Mouse (Mus musculus): ENCODE results near the gene Nadk. TPM values are rescaled to one million over a fixed set of nuclear protein-coding genes. Genes with fewer than 3 reads are reported as not detected.
"Not testable (repeated sequence)": the region's sequence is repeated elsewhere in the genome, so short reads cannot be mapped to it uniquely, and the experiment has no call there.

Nadk gene
- polyA plus RNA-seq, 1 experiment from 2014 or later: 87.0 TPM

- DNase-seq (ENCODE audit: low read depth, low spot score) (no peak), ATAC-seq (no peak)
- ChIA-PET CTCF (interaction anchor here (2.7 kb wide), 1 partner anchor 89 kb away, joined by 11 read pairs; no protein-coding TSS in a partner anchor), POLR2A (no interaction called here)
- no peak for TF ChIP-seq CTCF (IDR thresholded peaks at IDR 0.05)
- in situ Hi-C loops (cut with MboI; ENCODE audit: low pct_unique_long_range_greater_than_20kb): loop anchor here (5.0 kb wide), 2 partner anchors 88 to 203 kb away; no protein-coding TSS in a partner anchor
- H3K27me3 ChIP-seq: no peaks in the 10 kb centered on the region
Measured at GRCm38 (mm10) chr4:155569818-155570217, 7.6 kb downstream of the Nadk start.

- in situ Hi-C loops (cut with MboI; ENCODE audit: low pct_unique_long_range_greater_than_20kb); ATAC-seq; DNase-seq (ENCODE audit: low read depth, low spot score); H3K27me3 ChIP-seq; POLR2A ChIA-PET: not testable (repeated sequence)
- CTCF ChIA-PET: interaction anchor here (2.7 kb wide), 1 partner anchor 90 kb away, joined by 11 read pairs; no protein-coding TSS in a partner anchor
Measured at GRCm38 (mm10) chr4:155570315-155570714, 8.1 kb downstream of the Nadk start.

- DNase-seq (ENCODE audit: low read depth, low spot score) (no peak), ATAC-seq (no peak)
- in situ Hi-C loops (cut with MboI; ENCODE audit: low pct_unique_long_range_greater_than_20kb): no loop called here
- ChIA-PET POLR2A (no interaction called here), CTCF (interaction anchor here (1.3 to 2.7 kb wide), 2 partner anchors 9 to 91 kb away, joined by 5 to 11 read pairs; no protein-coding TSS in a partner anchor)
- H3K27me3 ChIP-seq: no peaks in the 10 kb centered on the region
- no peak for TF ChIP-seq CTCF (IDR thresholded peaks at IDR 0.05)
Measured at GRCm38 (mm10) chr4:155571442-155571841, 9.3 kb downstream of the Nadk start.

GRCm38 (mm10) chr4:155573155-155573554 is 11.0 kb downstream of the Nadk start:
- TF ChIP-seq CTCF (IDR thresholded peaks at IDR 0.05): no peak
- ChIA-PET POLR2A (interaction anchor here (0.6 kb wide), 1 partner anchor 54 kb away, joined by 4 read pairs; no protein-coding TSS in a partner anchor), CTCF (interaction anchor here (1.3 kb wide), 1 partner anchor 8 kb away, joined by 3 read pairs; no protein-coding TSS in a partner anchor)
- no peak for DNase-seq (ENCODE audit: low read depth, low spot score)
- ATAC-seq: no peak
- H3K27me3 ChIP-seq: no peaks in the 10 kb centered on the region
- in situ Hi-C loops (cut with MboI; ENCODE audit: low pct_unique_long_range_greater_than_20kb): no loop called here

GRCm38 (mm10) chr4:155573876-155574275 is 11.7 kb downstream of the Nadk start:
- in situ Hi-C loops (cut with MboI; ENCODE audit: low pct_unique_long_range_greater_than_20kb): no loop called here
- ChIA-PET CTCF (interaction anchor here (1.3 kb wide), 1 partner anchor 9 kb away, joined by 3 read pairs; no protein-coding TSS in a partner anchor), POLR2A (no interaction called here)
- DNase-seq (ENCODE audit: low read depth, low spot score) (no peak), ATAC-seq (no peak)
- no peak for TF ChIP-seq CTCF (IDR thresholded peaks at IDR 0.05)
- H3K27me3 ChIP-seq: no peaks in the 10 kb centered on the region

- in situ Hi-C loops (cut with MboI; ENCODE audit: low pct_unique_long_range_greater_than_20kb): no loop called here
- no peak for DNase-seq (ENCODE audit: low read depth, low spot score)
- no peak for TF ChIP-seq CTCF (IDR thresholded peaks at IDR 0.05)
- no peak for ATAC-seq
- ChIA-PET POLR2A (no interaction called here), CTCF (no interaction called here)
- H3K27me3 ChIP-seq: no peaks in the 10 kb centered on the region
Measured at GRCm38 (mm10) chr4:155574931-155575330, 12.8 kb downstream of the Nadk start.

GRCm38 (mm10) chr4:155575521-155575920 is 13.3 kb downstream of the Nadk start:
- H3K27me3 ChIP-seq: no peaks in the 10 kb centered on the region
- ATAC-seq: no peak
- ChIA-PET CTCF (no interaction called here), POLR2A (no interaction called here)
- no peak for DNase-seq (ENCODE audit: low read depth, low spot score)
- in situ Hi-C loops (cut with MboI; ENCODE audit: low pct_unique_long_range_greater_than_20kb): no loop called here
- no peak for TF ChIP-seq CTCF (IDR thresholded peaks at IDR 0.05)

- no peaks in the 10 kb centered on the region for H3K27me3 ChIP-seq
- no peak for ATAC-seq
- ChIA-PET POLR2A (interaction anchor here (0.9 kb wide), 1 partner anchor 96 kb away, joined by 3 read pairs; no protein-coding TSS in a partner anchor), CTCF (interaction anchor here (1.5 kb wide), 1 partner anchor 95 kb away, joined by 3 read pairs; no protein-coding TSS in a partner anchor)
- no peak for DNase-seq (ENCODE audit: low read depth, low spot score)
- no peak for TF ChIP-seq CTCF (IDR thresholded peaks at IDR 0.05)
- in situ Hi-C loops (cut with MboI; ENCODE audit: low pct_unique_long_range_greater_than_20kb): no loop called here
Measured at GRCm38 (mm10) chr4:155577132-155577531, 15.0 kb downstream of the Nadk start.

GRCm38 (mm10) chr4:155577741-155578140 is 15.6 kb downstream of the Nadk start:
- ATAC-seq: no peak
- POLR2A ChIA-PET: interaction anchor here (0.9 kb wide), 1 partner anchor 96 kb away, joined by 3 read pairs; no protein-coding TSS in a partner anchor
- in situ Hi-C loops (cut with MboI; ENCODE audit: low pct_unique_long_range_greater_than_20kb): no loop called here
- no peaks in the 10 kb centered on the region for H3K27me3 ChIP-seq
- no peak for DNase-seq (ENCODE audit: low read depth, low spot score)
- no peak for TF ChIP-seq CTCF (IDR thresholded peaks at IDR 0.05)
- CTCF ChIA-PET: interaction anchor here (1.5 kb wide), 1 partner anchor 96 kb away, joined by 3 read pairs; no protein-coding TSS in a partner anchor

GRCm38 (mm10) chr4:155578336-155579125 is 16.4 kb downstream of the Nadk start:
- no peak for TF ChIP-seq CTCF (IDR thresholded peaks at IDR 0.05)

GRCm38 (mm10) chr4:155580420-155580819 is 18.2 kb downstream of the Nadk start:
- no peak for TF ChIP-seq CTCF (IDR thresholded peaks at IDR 0.05)
- POLR2A ChIA-PET: no interaction called here
- ATAC-seq (no peak), DNase-seq (ENCODE audit: low read depth, low spot score) (no peak)
- in situ Hi-C loops (cut with MboI; ENCODE audit: low pct_unique_long_range_greater_than_20kb): no loop called here
- no peaks in the 10 kb centered on the region for H3K27me3 ChIP-seq
- CTCF ChIA-PET: interaction anchor here (0.8 to 4.0 kb wide), 6 partner anchors 9 to 106 kb away, joined by 3 to 15 read pairs (median 4); no protein-coding TSS in a partner anchor

More at GRCm38 (mm10) chr4:155578336-155579125, 16.4 kb downstream of the Nadk start:
- ATAC-seq (no peak), DNase-seq (ENCODE audit: low read depth, low spot score) (no peak)
- in situ Hi-C loops (cut with MboI; ENCODE audit: low pct_unique_long_range_greater_than_20kb): no loop called here
- ChIA-PET CTCF (interaction anchor here (1.5 to 1.6 kb wide), 2 partner anchors 14 to 96 kb away, joined by 3 to 5 read pairs; no protein-coding TSS in a partner anchor), POLR2A (no interaction called here)
- no peaks in the 10 kb centered on the region for H3K27me3 ChIP-seq

Measured in Patski (cell line).